Mouse (Mus musculus) erythroblast, embryonic 14.5 days (primary cell): ENCODE measurements around the gene Gm4981.
"Not testable (repeated sequence)": the region's sequence is repeated elsewhere in the genome, so short reads cannot be mapped to it uniquely, and the experiment has no call there.

Experiments
- GATA1 ChIP-seq: IDR thresholded peaks from 2 replicates; pipeline ENCODE4 v1.6.1; 2012; ENCODE audit warnings: low read length, inconsistent platforms, mixed read lengths
- TAL1 ChIP-seq: IDR thresholded peaks from 3 replicates; pipeline ENCODE4 v1.6.1; 2012; ENCODE audit warnings: low read length, inconsistent platforms, mixed read lengths

DNA sequence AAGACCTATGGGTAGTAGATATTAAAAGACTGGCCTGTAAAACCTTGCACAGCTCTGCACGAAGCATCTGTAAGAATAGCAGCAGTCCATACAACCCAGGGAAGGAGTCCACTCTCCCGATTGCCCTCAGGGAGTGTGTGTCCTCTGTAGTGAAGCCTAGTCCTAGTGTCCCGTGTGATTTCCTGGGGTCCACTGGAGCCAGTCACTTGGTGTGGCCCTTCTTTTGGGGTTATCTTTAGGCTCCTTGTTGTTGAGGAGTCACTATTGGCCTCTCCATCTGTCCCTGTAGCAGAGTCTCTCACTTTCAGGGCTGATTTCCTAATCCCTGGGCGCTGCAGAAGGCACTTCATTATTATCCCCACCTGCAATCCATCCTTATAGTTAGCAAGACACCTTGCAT, 1.5 kb downstream of the Gm4981 start:
- not testable (repeated sequence) for TF ChIP-seq GATA1, TAL1
